Mouse (Mus musculus): Measurements from ENCODE around the gene Trank1. TPM values are rescaled to one million over a fixed set of nuclear protein-coding genes. Genes with fewer than 3 reads are reported as not detected.

Trank1 gene
- polyA plus RNA-seq, 1 experiment, result not detected

- TF ChIP-seq POLR2A (IDR thresholded peaks at IDR 0.05; ENCODE audit: borderline replicate concordance, low read depth, low read length) (no peak), CTCF (IDR thresholded peaks at IDR 0.05; ENCODE audit: low read depth, low read length) (no peak)
- no peak overlapping the region for H3K27ac ChIP-seq (ENCODE audit: insufficient read depth, low read depth, low read length)
- peaks cover 18% of the 10 kb centered on the region for H3K4me1 ChIP-seq (ENCODE audit: control insufficient read depth, insufficient read depth, low read length)
- H3K4me3 ChIP-seq (ENCODE audit: insufficient read depth, low read length), result no peak overlapping the region
These were observed 93.5 kb downstream of the Trank1 start for GRCm38 (mm10) chr9:111405080-111405428.

- no peak overlapping the region for H3K27ac ChIP-seq (ENCODE audit: insufficient read depth, low read depth, low read length)
- peaks cover 18% of the 10 kb centered on the region for H3K4me1 ChIP-seq (ENCODE audit: control insufficient read depth, insufficient read depth, low read length)
- no peak overlapping the region for H3K4me3 ChIP-seq (ENCODE audit: insufficient read depth, low read length)
- no peak for TF ChIP-seq CTCF (IDR thresholded peaks at IDR 0.05; ENCODE audit: low read depth, low read length)
- no peak for TF ChIP-seq POLR2A (IDR thresholded peaks at IDR 0.05; ENCODE audit: borderline replicate concordance, low read depth, low read length)
These were observed 96.5 kb downstream of the Trank1 start for GRCm38 (mm10) chr9:111408012-111408411.

GRCm38 (mm10) chr9:111408427-111408826, 96.9 kb downstream of the Trank1 start:
- Histone ChIP-seq H3K4me1 (ENCODE audit: control insufficient read depth, insufficient read depth, low read length) (peaks cover 18% of the 10 kb centered on the region), H3K4me3 (ENCODE audit: insufficient read depth, low read length) (no peak overlapping the region), H3K27ac (ENCODE audit: insufficient read depth, low read depth, low read length) (no peak overlapping the region)
- no peak for TF ChIP-seq CTCF (IDR thresholded peaks at IDR 0.05; ENCODE audit: low read depth, low read length)
- no peak for TF ChIP-seq POLR2A (IDR thresholded peaks at IDR 0.05; ENCODE audit: borderline replicate concordance, low read depth, low read length)

GRCm38 (mm10) chr9:111412471-111413160, 101.1 kb downstream of the Trank1 start:
- peaks cover 11% of the 10 kb centered on the region for H3K4me1 ChIP-seq (ENCODE audit: control insufficient read depth, insufficient read depth, low read length)
- no peak overlapping the region for H3K4me3 ChIP-seq (ENCODE audit: insufficient read depth, low read length)
- no peak overlapping the region for H3K27ac ChIP-seq (ENCODE audit: insufficient read depth, low read depth, low read length)
- TF ChIP-seq POLR2A (IDR thresholded peaks at IDR 0.05; ENCODE audit: borderline replicate concordance, low read depth, low read length), result no peak
- TF ChIP-seq CTCF (IDR thresholded peaks at IDR 0.05; ENCODE audit: low read depth, low read length), result no peak

GRCm38 (mm10) chr9:111421862-111422261, 110.3 kb downstream of the Trank1 start:
- no peaks in the 10 kb centered on the region for H3K4me1 ChIP-seq (ENCODE audit: control insufficient read depth, insufficient read depth, low read length)
- no peak overlapping the region for H3K4me3 ChIP-seq (ENCODE audit: insufficient read depth, low read length)
- H3K27ac ChIP-seq (ENCODE audit: insufficient read depth, low read depth, low read length), result no peak overlapping the region
- TF ChIP-seq POLR2A (IDR thresholded peaks at IDR 0.05; ENCODE audit: borderline replicate concordance, low read depth, low read length) (no peak), CTCF (IDR thresholded peaks at IDR 0.05; ENCODE audit: low read depth, low read length) (no peak)

GRCm38 (mm10) chr9:111422567-111422966, 111.0 kb downstream of the Trank1 start:
- no peak overlapping the region for H3K4me3 ChIP-seq (ENCODE audit: insufficient read depth, low read length)
- H3K27ac ChIP-seq (ENCODE audit: insufficient read depth, low read depth, low read length), result no peak overlapping the region
- TF ChIP-seq POLR2A (IDR thresholded peaks at IDR 0.05; ENCODE audit: borderline replicate concordance, low read depth, low read length) (no peak), CTCF (IDR thresholded peaks at IDR 0.05; ENCODE audit: low read depth, low read length) (no peak)
- H3K4me1 ChIP-seq (ENCODE audit: control insufficient read depth, insufficient read depth, low read length), result no peaks in the 10 kb centered on the region

- TF ChIP-seq CTCF (IDR thresholded peaks at IDR 0.05; ENCODE audit: low read depth, low read length) (no peak), POLR2A (IDR thresholded peaks at IDR 0.05; ENCODE audit: borderline replicate concordance, low read depth, low read length) (no peak)
- Histone ChIP-seq H3K4me3 (ENCODE audit: insufficient read depth, low read length) (no peak overlapping the region), H3K4me1 (ENCODE audit: control insufficient read depth, insufficient read depth, low read length) (peaks cover 7% of the 10 kb centered on the region), H3K27ac (ENCODE audit: insufficient read depth, low read depth, low read length) (no peak overlapping the region)
These were observed 113.6 kb downstream of the Trank1 start for GRCm38 (mm10) chr9:111425113-111425512.

- no peak for TF ChIP-seq CTCF (IDR thresholded peaks at IDR 0.05; ENCODE audit: low read depth, low read length)
- no peak for TF ChIP-seq POLR2A (IDR thresholded peaks at IDR 0.05; ENCODE audit: borderline replicate concordance, low read depth, low read length)
- peaks cover 8% of the 10 kb centered on the region for H3K4me1 ChIP-seq (ENCODE audit: control insufficient read depth, insufficient read depth, low read length)
- H3K27ac ChIP-seq (ENCODE audit: insufficient read depth, low read depth, low read length), result no peak overlapping the region
- no peak overlapping the region for H3K4me3 ChIP-seq (ENCODE audit: insufficient read depth, low read length)
These were observed 114.4 kb downstream of the Trank1 start for GRCm38 (mm10) chr9:111425952-111426351.

GRCm38 (mm10) chr9:111427891-111428555, 116.5 kb downstream of the Trank1 start:
- H3K27ac ChIP-seq (ENCODE audit: insufficient read depth, low read depth, low read length), result no peak overlapping the region
- no peak overlapping the region for H3K4me3 ChIP-seq (ENCODE audit: insufficient read depth, low read length)
- H3K4me1 ChIP-seq (ENCODE audit: control insufficient read depth, insufficient read depth, low read length), result peaks cover 8% of the 10 kb centered on the region
- no peak for TF ChIP-seq CTCF (IDR thresholded peaks at IDR 0.05; ENCODE audit: low read depth, low read length)
- no peak for TF ChIP-seq POLR2A (IDR thresholded peaks at IDR 0.05; ENCODE audit: borderline replicate concordance, low read depth, low read length)

- TF ChIP-seq CTCF (IDR thresholded peaks at IDR 0.05; ENCODE audit: low read depth, low read length), result no peak
- Histone ChIP-seq H3K4me1 (ENCODE audit: control insufficient read depth, insufficient read depth, low read length) (peaks cover 8% of the 10 kb centered on the region), H3K4me3 (ENCODE audit: insufficient read depth, low read length) (no peak overlapping the region), H3K27ac (ENCODE audit: insufficient read depth, low read depth, low read length) (no peak overlapping the region)
These were observed 117.3 kb downstream of the Trank1 start for GRCm38 (mm10) chr9:111428698-111429362.
